Mouse (Mus musculus) hematopoietic stem cell, adult 5-6 weeks (primary cell): ENCODE measurements at regions not wholly inside any gene's neighbourhood (a gene's known extent, or its start where the extent isn't known, plus 50 kb on each side); places are given as distances from the start of the nearest gene placed in this dataset.

Source experiments
- ATAC-seq, 2 experiments: fragments of 125-278 bp in 1 of 2; replicated peaks in 1 of 2; 2 replicates each; pipeline ENCODE4 v1.8.0; 2016 to 2017; ENCODE audit warnings: inconsistent platforms in 2 of 2, mild to moderate bottlenecking in 2 of 2, moderate number of reproducible peaks in 2 of 2, low read depth in 1 of 2, moderate TSS enrichment in 1 of 2; ENCODE audit not compliant: low FRiP score in 2 of 2, poor library complexity in 2 of 2, severe bottlenecking in 2 of 2, insufficient read depth in 1 of 2, low TSS enrichment in 1 of 2

- ATAC-seq = peak in 1 of 2 experiments; percentile 42; a peak in 1 of 4 replicates
Measured at GRCm38 (mm10) chr6:51641965-51642364, 118.3 kb downstream of the Snx10 start.

GRCm38 (mm10) chr6:51648813-51649212 is 125.1 kb downstream of the Snx10 start:
- no peak for ATAC-seq

- no peak for ATAC-seq
Measured at GRCm38 (mm10) chr6:51653753-51654152, 130.1 kb downstream of the Snx10 start.

GRCm38 (mm10) chr6:51654991-51655390 is 131.3 kb downstream of the Snx10 start:
- ATAC-seq = no peak

- no peak for ATAC-seq
Measured at GRCm38 (mm10) chr6:51656078-51656477, 132.4 kb downstream of the Snx10 start.

GRCm38 (mm10) chr6:51656883-51657640 is 133.4 kb downstream of the Snx10 start:
- ATAC-seq = no peak

- no peak for ATAC-seq
Measured at GRCm38 (mm10) chr6:51658360-51658759, 134.7 kb downstream of the Snx10 start.

GRCm38 (mm10) chr6:51663178-51663577 is 139.5 kb downstream of the Snx10 start:
- no peak for ATAC-seq

GRCm38 (mm10) chr6:51664049-51664448 is 140.3 kb downstream of the Snx10 start:
- no peak for ATAC-seq

GRCm38 (mm10) chr6:51667022-51667421 is 143.3 kb downstream of the Snx10 start:
- no peak for ATAC-seq

GRCm38 (mm10) chr6:51675342-51675945 is 151.7 kb downstream of the Snx10 start:
- no peak for ATAC-seq

- no peak for ATAC-seq
Measured at GRCm38 (mm10) chr6:51677162-51677996, 153.7 kb downstream of the Snx10 start.

GRCm38 (mm10) chr6:51678743-51679142 is 155.0 kb downstream of the Snx10 start:
- ATAC-seq = no peak

GRCm38 (mm10) chr6:51680239-51680857 is 156.6 kb downstream of the Snx10 start:
- ATAC-seq = no peak

- ATAC-seq = peak; percentile 32 to 48; a peak in 2 of 4 replicates
Measured at GRCm38 (mm10) chr6:51683131-51683530, 159.4 kb downstream of the Snx10 start.

GRCm38 (mm10) chr6:51685651-51686287 is 162.1 kb downstream of the Snx10 start:
- peak; percentile 23 to 65; a peak in 2 of 4 replicates for ATAC-seq
